Mouse (Mus musculus) liver, embryonic 14.5 days (tissue): ENCODE measurements at regions not wholly inside any gene's neighbourhood (a gene's known extent, or its start where the extent isn't known, plus 50 kb on each side); places are given as distances from the start of the nearest gene placed in this dataset.

Experiments used
- ATAC-seq: fragments of 200-750 bp; cut with Nextera tagmentation; 2 replicates; pipeline ENCODE4 v1.8.0; 2017; ENCODE audit warnings: moderate number of reproducible peaks, mild to moderate bottlenecking, moderate library complexity; ENCODE audit not compliant: insufficient read depth
- DNase-seq, 3 experiments: peaks; one replicate each; pipeline ENCODE4 v3.0.0-alpha.2; 2012 to 2013; ENCODE audit warnings: low read depth in 3 of 3, low spot score in 3 of 3
- H3K27ac ChIP-seq: fragments of 300-500 bp; sonication (generic); 2 replicates; pipeline ENCODE4 v1.5.1; 2014; ENCODE audit warnings: moderate library complexity, mild to moderate bottlenecking, control low read depth, inconsistent platforms
- H3K27me3 ChIP-seq: fragments of 300-500 bp; sonication (generic); 2 replicates; pipeline ENCODE4 v1.6.1; 2014; ENCODE audit warnings: mild to moderate bottlenecking, low read length, moderate library complexity; ENCODE audit not compliant: control insufficient read depth, insufficient read depth
- H3K36me3 ChIP-seq: fragments of 300-500 bp; sonication (generic); replicated peaks from 2 replicates; pipeline ENCODE4 v1.6.1; 2014; ENCODE audit warnings: low read depth; ENCODE audit not compliant: control insufficient read depth, insufficient read depth
- H3K4me1 ChIP-seq, 2 experiments: fragments of 200-500 bp in 1 of 2; fragments of 300-500 bp in 1 of 2; sonication (generic) in 1 of 2; replicated peaks; 2 replicates each; pipeline ENCODE4 v1.6.1; 2012 to 2014; ENCODE audit warnings: antibody characterized with exemption in 1 of 2, inconsistent platforms in 1 of 2, low read length in 1 of 2; ENCODE audit not compliant: control insufficient read depth in 2 of 2, insufficient read depth in 2 of 2
- H3K4me2 ChIP-seq: fragments of 300-500 bp; sonication (generic); 2 replicates; pipeline ENCODE4 v1.6.1; 2014; ENCODE audit warnings: low read depth, mild to moderate bottlenecking, control low read depth, moderate library complexity
- H3K4me3 ChIP-seq, 2 experiments: fragments of 200-500 bp in 1 of 2; fragments of 300-500 bp in 1 of 2; sonication (generic) in 1 of 2; 2 replicates each; pipeline ENCODE4 v1.5.1; 2012 to 2014; ENCODE audit warnings: low read depth in 2 of 2, low read length in 2 of 2, mild to moderate bottlenecking in 2 of 2, control low read depth in 1 of 2, inconsistent platforms in 1 of 2, moderate library complexity in 1 of 2; ENCODE audit not compliant: insufficient read depth in 1 of 2
- H3K9ac ChIP-seq: fragments of 300-500 bp; sonication (generic); replicated peaks from 2 replicates; pipeline ENCODE4 v1.6.1; 2014; ENCODE audit warnings: mild to moderate bottlenecking, control low read depth, moderate library complexity
- H3K9me3 ChIP-seq: fragments of 300-500 bp; sonication (generic); 2 replicates; pipeline ENCODE4 v1.6.1; 2016; ENCODE audit warnings: low read length, mixed read lengths; ENCODE audit not compliant: control insufficient read depth
- CTCF ChIP-seq: IDR thresholded peaks from 2 replicates; pipeline ENCODE4 v1.5.1; 2016; ENCODE audit warnings: antibody characterized with exemption, low read depth, control low read depth
- EP300 ChIP-seq: IDR thresholded peaks from 2 replicates; pipeline ENCODE4 v1.6.1; 2016; ENCODE audit warnings: antibody characterized with exemption, low read depth
- WGBS: fragments of 180-500 bp; shearing (Covaris S2); extraction: QIAGEN DNeasy Blood & Tissue Kit; methylation state at CpG from one replicate; pipeline ENCODE4 v1.1.7; 2014; ENCODE audit not compliant: insufficient replicate concordance; 5-methylcytosine and 5-hydroxymethylcytosine counted together

DNA sequence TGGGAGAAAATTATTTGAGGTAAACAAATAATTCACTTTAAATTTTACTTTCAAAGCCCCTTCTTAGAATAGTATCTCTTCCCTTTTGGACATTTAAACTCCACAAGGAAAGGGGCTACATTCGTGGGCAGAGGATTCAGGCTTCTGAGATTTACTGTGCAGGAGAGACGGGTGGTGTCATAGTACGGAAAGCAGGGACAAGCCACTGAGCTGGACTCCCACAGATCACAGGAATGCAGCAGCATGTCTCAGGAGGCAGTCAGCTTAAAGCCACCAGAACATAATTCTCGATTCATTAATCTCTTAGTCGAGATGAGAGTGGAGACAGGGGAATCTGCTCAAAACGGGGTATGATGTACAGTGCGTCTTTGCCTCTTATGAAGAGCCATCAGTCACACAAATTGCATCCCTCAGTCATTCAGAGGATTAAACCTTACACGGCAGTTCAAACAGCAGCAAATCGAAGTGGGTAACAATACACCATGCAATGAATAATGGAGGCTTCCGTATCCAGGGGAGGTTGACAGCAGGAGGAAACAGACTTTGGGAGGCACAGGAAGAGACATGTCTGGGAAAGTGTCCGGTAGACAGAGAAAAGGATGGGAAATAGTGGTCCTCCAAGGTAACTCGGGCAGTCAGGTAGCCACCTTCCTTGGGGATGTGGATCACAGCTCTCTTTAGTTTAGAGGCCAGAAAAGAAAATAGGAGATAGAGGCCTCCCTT is 487.8 kb upstream of the Adam5 start:
- DNase-seq, result no peak
- ATAC-seq, result no peak
- WGBS, result 41% methylated on average over 12 of the region's 12 CpGs

DNA sequence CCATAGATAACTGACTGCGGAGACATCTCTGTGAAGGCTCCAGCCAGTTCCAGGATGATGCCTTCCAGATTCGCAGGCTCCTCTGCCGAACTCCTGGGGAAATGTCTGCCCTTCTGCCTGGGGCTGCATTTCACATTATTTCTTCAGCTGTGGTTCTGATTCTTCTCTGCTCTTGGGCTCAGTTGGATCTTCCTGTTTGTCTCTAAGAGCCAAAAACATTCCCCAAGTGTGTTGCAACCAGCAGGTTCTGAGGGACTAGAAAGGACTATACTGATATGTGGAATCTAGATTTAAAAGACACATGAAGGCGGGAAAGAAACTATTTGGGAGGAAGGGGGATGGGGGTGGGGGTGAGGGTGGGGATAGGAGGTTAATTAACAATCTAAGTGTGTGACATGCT is 483.8 kb upstream of the Adam5 start:
- Histone ChIP-seq H3K27me3 (no peaks in the 10 kb centered on the region), H3K4me3 (no peak overlapping the region), H3K4me1 (no peaks in the 10 kb centered on the region; a peak in 1 of 4 replicates), H3K9me3 (no peaks in the 10 kb centered on the region), H3K36me3 (no peaks in the 10 kb centered on the region), H3K27ac (no peak overlapping the region), H3K4me2 (no peak overlapping the region), H3K9ac (no peak overlapping the region)
- TF ChIP-seq CTCF (no peak), EP300 (no peak)
- DNase-seq, result no peak
- no peak for ATAC-seq
- 59% methylated on average over 4 of the region's 4 CpGs for WGBS

More for the DNA sequence above, 487.8 kb upstream of the Adam5 start:
- Histone ChIP-seq H3K36me3 (no peaks in the 10 kb centered on the region), H3K4me3 (no peak overlapping the region), H3K27me3 (no peaks in the 10 kb centered on the region), H3K4me2 (no peak overlapping the region), H3K9me3 (no peaks in the 10 kb centered on the region), H3K9ac (no peak overlapping the region), H3K27ac (no peak overlapping the region), H3K4me1 (no peaks in the 10 kb centered on the region)
- TF ChIP-seq EP300 (no peak), CTCF (no peak)

DNA sequence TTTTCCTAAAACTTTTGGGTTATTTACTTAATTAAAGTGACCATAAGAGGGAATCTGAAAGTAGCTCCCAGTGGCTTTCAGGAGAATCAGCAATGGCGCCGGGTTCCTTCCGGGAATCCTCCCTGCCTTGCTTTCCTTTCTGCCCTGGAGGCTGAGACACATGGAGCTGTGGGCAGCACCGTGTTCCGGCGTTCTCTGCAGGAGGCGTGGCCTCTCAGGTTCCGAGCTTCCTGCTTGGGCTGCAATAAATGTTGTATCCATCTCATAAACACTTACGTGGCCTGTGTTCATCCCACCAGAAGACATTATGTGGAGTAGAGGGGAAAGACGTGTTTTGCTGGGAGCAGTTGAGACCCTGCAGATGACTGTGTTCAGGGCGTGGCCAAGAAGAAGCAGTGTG is 483.3 kb upstream of the Adam5 start:
- 68% methylated on average over 11 of the region's 11 CpGs for WGBS
- Histone ChIP-seq H3K27ac (no peak overlapping the region), H3K4me2 (no peak overlapping the region), H3K36me3 (no peaks in the 10 kb centered on the region), H3K9ac (no peak overlapping the region), H3K27me3 (no peaks in the 10 kb centered on the region), H3K9me3 (no peaks in the 10 kb centered on the region), H3K4me3 (no peak overlapping the region), H3K4me1 (no peaks in the 10 kb centered on the region; a peak in 1 of 4 replicates)
- no peak for ATAC-seq
- DNase-seq, result no peak
- TF ChIP-seq EP300, result no peak
- no peak for TF ChIP-seq CTCF

DNA sequence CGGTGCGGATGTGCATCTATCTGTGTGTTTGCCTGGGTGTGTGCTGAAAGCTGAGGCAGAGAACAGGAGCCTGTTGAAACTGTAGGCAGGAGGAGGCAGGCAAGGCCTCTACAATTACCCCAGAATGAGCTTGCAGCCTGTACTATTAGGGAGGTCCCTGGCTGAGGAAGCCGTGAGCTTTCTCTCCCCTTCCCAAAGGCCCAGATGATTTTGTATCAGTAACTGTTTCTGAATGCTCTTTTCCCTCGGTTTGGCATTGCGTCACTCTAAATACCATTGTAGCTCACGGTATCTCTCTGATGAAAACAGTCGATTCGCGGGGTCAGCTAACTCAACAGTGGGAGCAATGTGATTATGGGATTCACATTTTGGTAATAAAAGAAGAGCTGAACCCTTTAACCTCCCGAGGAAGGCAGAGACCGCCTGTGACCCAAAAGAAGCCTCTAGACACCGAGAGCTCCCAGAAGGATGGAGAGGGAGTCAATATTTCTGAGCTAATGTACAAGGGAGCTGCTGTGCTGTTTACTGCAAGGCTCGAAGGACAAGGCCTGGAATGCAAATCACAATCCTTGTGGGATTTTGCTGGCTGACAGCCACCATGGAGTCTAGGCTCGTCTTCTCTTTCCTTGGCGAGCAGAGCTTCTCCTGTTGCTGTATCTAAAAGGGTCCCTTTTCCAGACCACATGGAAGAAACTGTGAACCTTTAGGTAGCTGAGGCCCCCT is 482.8 kb upstream of the Adam5 start:
- WGBS, result 59% methylated on average over 15 of the region's 15 CpGs
- no peak overlapping the region for H3K4me2 ChIP-seq

More for the DNA sequence above, 482.8 kb upstream of the Adam5 start:
- DNase-seq (no peak), ATAC-seq (no peak)
- no peaks in the 10 kb centered on the region for H3K27me3 ChIP-seq
- no peak overlapping the region for H3K27ac ChIP-seq
- no peaks in the 10 kb centered on the region; a peak in 1 of 4 replicates for H3K4me1 ChIP-seq
- no peaks in the 10 kb centered on the region for H3K9me3 ChIP-seq
- H3K9ac ChIP-seq, result no peak overlapping the region
- TF ChIP-seq EP300 (no peak), CTCF (no peak)
- no peak overlapping the region for H3K4me3 ChIP-seq
- H3K36me3 ChIP-seq, result no peaks in the 10 kb centered on the region
